Mouse (Mus musculus): ENCODE data around the gene Rhpn2.

Rhpn2 gene

GRCm38 (mm10) chr7:35347918-35348700 is 14.1 kb downstream of the Rhpn2 start:
- in situ Hi-C loops (cut with MboI; ENCODE audit: low sequenced_read_pairs): no loop called here

GRCm38 (mm10) chr7:35349022-35349421 is 15.1 kb downstream of the Rhpn2 start:
- in situ Hi-C loops (cut with MboI; ENCODE audit: low sequenced_read_pairs): no loop called here

- in situ Hi-C loops (cut with MboI; ENCODE audit: low sequenced_read_pairs): no loop called here
Measured at GRCm38 (mm10) chr7:35349886-35350684, 16.1 kb downstream of the Rhpn2 start.

GRCm38 (mm10) chr7:35351155-35351554 is 17.2 kb downstream of the Rhpn2 start:
- in situ Hi-C loops (cut with MboI; ENCODE audit: low sequenced_read_pairs): no loop called here

- in situ Hi-C loops (cut with MboI; ENCODE audit: low sequenced_read_pairs): no loop called here
Measured at GRCm38 (mm10) chr7:35353306-35353705, 19.3 kb downstream of the Rhpn2 start.

- in situ Hi-C loops (cut with MboI; ENCODE audit: low sequenced_read_pairs): no loop called here
Measured at GRCm38 (mm10) chr7:35355303-35355872, 21.4 kb downstream of the Rhpn2 start.

- in situ Hi-C loops (cut with MboI; ENCODE audit: low sequenced_read_pairs): no loop called here
Measured at GRCm38 (mm10) chr7:35357621-35358020, 23.7 kb downstream of the Rhpn2 start.

- in situ Hi-C loops (cut with MboI; ENCODE audit: low sequenced_read_pairs): no loop called here
Measured at GRCm38 (mm10) chr7:35362253-35362652, 28.3 kb downstream of the Rhpn2 start.

- in situ Hi-C loops (cut with MboI; ENCODE audit: low sequenced_read_pairs): no loop called here
Measured at GRCm38 (mm10) chr7:35362868-35363267, 28.9 kb downstream of the Rhpn2 start.

GRCm38 (mm10) chr7:35365161-35365910 is 31.4 kb downstream of the Rhpn2 start:
- in situ Hi-C loops (cut with MboI; ENCODE audit: low sequenced_read_pairs): no loop called here

GRCm38 (mm10) chr7:35371096-35371495 is 37.1 kb downstream of the Rhpn2 start:
- in situ Hi-C loops (cut with MboI; ENCODE audit: low sequenced_read_pairs): no loop called here

- in situ Hi-C loops (cut with MboI; ENCODE audit: low sequenced_read_pairs): no loop called here
Measured at GRCm38 (mm10) chr7:35372483-35373017, 38.6 kb downstream of the Rhpn2 start.

- in situ Hi-C loops (cut with MboI; ENCODE audit: low sequenced_read_pairs): no loop called here
Measured at GRCm38 (mm10) chr7:35373146-35373989, 39.4 kb downstream of the Rhpn2 start.

- in situ Hi-C loops (cut with MboI; ENCODE audit: low sequenced_read_pairs): no loop called here
Measured at GRCm38 (mm10) chr7:35374265-35374664, 40.3 kb downstream of the Rhpn2 start.

GRCm38 (mm10) chr7:35376623-35377022 is 42.7 kb downstream of the Rhpn2 start:
- in situ Hi-C loops (cut with MboI; ENCODE audit: low sequenced_read_pairs): no loop called here

- in situ Hi-C loops (cut with MboI; ENCODE audit: low sequenced_read_pairs): no loop called here
Measured at GRCm38 (mm10) chr7:35379492-35380119, 45.6 kb downstream of the Rhpn2 start.

- in situ Hi-C loops (cut with MboI; ENCODE audit: low sequenced_read_pairs): no loop called here
Measured at GRCm38 (mm10) chr7:35380351-35380750, 46.4 kb downstream of the Rhpn2 start.

- in situ Hi-C loops (cut with MboI; ENCODE audit: low sequenced_read_pairs): no loop called here
Measured at GRCm38 (mm10) chr7:35381861-35382260, 47.9 kb downstream of the Rhpn2 start.

GRCm38 (mm10) chr7:35382706-35383353 is 48.9 kb downstream of the Rhpn2 start:
- in situ Hi-C loops (cut with MboI; ENCODE audit: low sequenced_read_pairs): no loop called here

All from CH12F3 (cell line).